Mouse (Mus musculus) brain, embryonic 14.5 days (tissue): Measurements from ENCODE around the gene Slc35g3.

Experiments
- CTCF ChIP-seq: fragments of 200-500 bp; IDR thresholded peaks from 2 replicates; pipeline ENCODE4 v1.5.1; 2012; ENCODE audit warnings: inconsistent platforms, mild to moderate bottlenecking, moderate library complexity, borderline replicate concordance; ENCODE audit not compliant: insufficient read depth, insufficient read length; ENCODE audit errors: extremely low read depth
- POLR2A ChIP-seq: fragments of 200-500 bp; IDR thresholded peaks from 2 replicates; pipeline ENCODE4 v1.6.1; 2012; ENCODE audit warnings: mild to moderate bottlenecking, inconsistent platforms, borderline replicate concordance; ENCODE audit not compliant: poor library complexity, insufficient read depth, insufficient read length, severe bottlenecking; ENCODE audit errors: extremely low read depth

GRCm38 (mm10) chr11:69777504-69778257, 15.9 kb upstream of the Slc35g3 start:
- no peak for TF ChIP-seq POLR2A
- no peak for TF ChIP-seq CTCF
